Mouse (Mus musculus): ENCODE measurements around the gene Kcnj11. TPM values are rescaled to one million over a fixed set of nuclear protein-coding genes. Genes with fewer than 3 reads are reported as not detected.

The Kcnj11 gene
- polyA plus RNA-seq, 1 experiment from 2014 or later = not detected

DNA sequence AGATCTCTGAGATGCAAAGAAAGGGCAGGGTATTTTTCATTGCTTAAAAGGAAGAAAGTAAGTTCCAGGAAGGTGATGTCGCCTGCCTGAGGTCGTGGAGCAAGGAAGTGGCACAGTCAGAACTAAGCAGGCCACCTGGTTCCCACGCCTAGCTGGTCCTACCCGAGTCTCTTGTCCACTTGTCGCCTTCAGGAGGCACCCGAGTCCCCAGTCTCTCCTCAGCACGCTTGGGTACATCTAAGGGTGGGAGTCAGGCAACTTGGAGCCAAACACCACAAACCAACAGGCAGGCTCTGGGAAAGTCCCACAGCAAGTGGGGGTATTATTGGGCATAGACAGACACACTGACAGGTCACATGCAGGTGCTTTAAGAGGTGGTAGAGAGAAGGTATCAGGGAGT is 30.2 kb upstream of the Kcnj11 start:
- no peak overlapping the region for H3K4me2 ChIP-seq
- ATAC-seq (replicated peaks; ENCODE audit: low FRiP score) = no peak
- 0 out of 2 replicates have a peak, but pooled peaks cover 4% of the 10 kb centered on the region for H3K4me1 ChIP-seq (replicated peaks; ENCODE audit: control insufficient read depth, insufficient read depth, low read length)
- no peaks in the 10 kb centered on the region for H3K36me3 ChIP-seq (ENCODE audit: control insufficient read depth, insufficient read depth, low read length)
- no peak overlapping the region for H3K9ac ChIP-seq (ENCODE audit: low read depth, low read length)
- 59% methylated on average over 7 of the region's 7 CpGs for WGBS
- no peaks in the 10 kb centered on the region for H3K9me3 ChIP-seq (ENCODE audit: control insufficient read depth, low read length)
- H3K27me3 ChIP-seq (replicated peaks; ENCODE audit: control insufficient read depth, insufficient read depth, low read length) = peaks cover 7% of the 10 kb centered on the region
- H3K4me3 ChIP-seq (ENCODE audit: low read depth, low read length) = no peak overlapping the region
- DNase-seq (ENCODE audit: low spot score) = no peak
- no peak overlapping the region for H3K27ac ChIP-seq (ENCODE audit: low read depth, low read length)

DNA sequence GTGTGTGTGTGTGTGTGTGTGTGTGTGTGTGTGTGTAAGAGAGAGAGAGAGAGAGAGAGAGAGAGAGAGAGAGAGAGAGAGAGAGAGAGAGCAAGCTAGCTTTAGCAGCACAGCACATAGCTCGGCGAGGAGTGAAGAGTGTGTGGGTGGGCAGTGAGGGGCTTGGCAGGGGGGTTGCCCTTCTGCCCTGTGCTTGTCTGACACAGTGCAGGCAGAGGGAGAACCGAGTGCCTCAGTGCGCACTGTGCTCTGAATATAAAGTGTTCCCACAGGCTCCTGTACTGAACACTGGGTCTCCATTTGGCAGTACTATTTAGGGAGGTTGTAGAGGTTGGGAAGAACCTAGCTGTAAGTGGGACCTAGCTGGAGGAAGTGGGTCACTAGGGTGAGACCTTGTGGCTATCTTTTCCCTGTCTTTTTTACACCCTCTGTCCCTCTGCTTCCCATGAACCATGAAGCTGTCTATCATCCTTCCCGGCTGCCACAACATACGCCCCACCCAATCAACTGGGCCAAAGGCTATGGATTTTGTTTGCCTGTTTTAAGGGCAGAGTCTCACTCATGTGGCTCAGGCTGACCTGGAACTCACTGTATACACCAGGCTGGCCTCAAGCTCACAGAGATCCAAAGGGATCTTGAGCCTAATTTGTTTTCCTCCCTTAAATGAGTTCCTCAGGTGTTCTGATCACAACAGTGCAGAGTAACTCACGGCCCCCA is 29.1 kb upstream of the Kcnj11 start:
- H3K4me3 ChIP-seq (ENCODE audit: low read depth, low read length) = no peak overlapping the region
- no peaks in the 10 kb centered on the region for H3K36me3 ChIP-seq (ENCODE audit: control insufficient read depth, insufficient read depth, low read length)
- no peak overlapping the region for H3K9ac ChIP-seq (ENCODE audit: low read depth, low read length)
- H3K27ac ChIP-seq (ENCODE audit: low read depth, low read length) = no peak overlapping the region
- H3K4me1 ChIP-seq (replicated peaks; ENCODE audit: control insufficient read depth, insufficient read depth, low read length) = 0 out of 2 replicates have a peak, but pooled peaks cover 4% of the 10 kb centered on the region
- no peak overlapping the region for H3K4me2 ChIP-seq
- no peaks in the 10 kb centered on the region for H3K9me3 ChIP-seq (ENCODE audit: control insufficient read depth, low read length)
- H3K27me3 ChIP-seq (replicated peaks; ENCODE audit: control insufficient read depth, insufficient read depth, low read length) = peaks cover 7% of the 10 kb centered on the region
- WGBS = 48% methylated on average over 7 of the region's 7 CpGs
- no peak for ATAC-seq (replicated peaks; ENCODE audit: low FRiP score)
- no peak for DNase-seq (ENCODE audit: low spot score)

GRCm38 (mm10) chr7:46128196-46128595 is 27.6 kb upstream of the Kcnj11 start:
- Histone ChIP-seq H3K27ac (ENCODE audit: low read depth, low read length) (no peak overlapping the region), H3K4me1 (replicated peaks; ENCODE audit: control insufficient read depth, insufficient read depth, low read length) (no peaks in the 10 kb centered on the region), H3K9me3 (ENCODE audit: control insufficient read depth, low read length) (no peaks in the 10 kb centered on the region), H3K4me2 (no peak overlapping the region), H3K4me3 (ENCODE audit: low read depth, low read length) (no peak overlapping the region), H3K36me3 (ENCODE audit: control insufficient read depth, insufficient read depth, low read length) (no peaks in the 10 kb centered on the region), H3K27me3 (replicated peaks; ENCODE audit: control insufficient read depth, insufficient read depth, low read length) (no peaks in the 10 kb centered on the region; the same call in 1 of the 2 replicates), H3K9ac (ENCODE audit: low read depth, low read length) (no peak overlapping the region)
- ATAC-seq (replicated peaks; ENCODE audit: low FRiP score) = no peak
- no peak for DNase-seq (ENCODE audit: low spot score)
- WGBS = 49% methylated on average over 7 of the region's 7 CpGs

DNA sequence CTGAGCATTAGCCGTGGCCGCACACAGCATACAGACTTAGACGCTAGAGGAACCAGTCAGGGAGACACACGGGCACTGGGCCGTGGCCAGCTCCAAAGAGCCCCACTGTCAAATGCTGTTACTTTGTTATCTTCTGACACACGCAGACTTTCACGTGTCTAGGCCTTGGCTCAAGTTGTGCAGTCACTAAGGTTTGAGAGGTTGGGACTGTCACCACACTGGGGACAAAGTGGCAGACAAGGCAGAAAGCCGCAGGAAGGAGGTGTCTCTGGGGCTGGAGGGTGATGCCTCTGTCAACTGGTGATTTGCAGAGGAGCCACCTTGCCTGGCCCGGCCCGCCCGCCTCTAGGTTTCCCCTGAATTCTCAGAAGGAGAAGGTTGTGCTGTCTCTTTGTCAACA is 24.8 kb upstream of the Kcnj11 start:
- Histone ChIP-seq H3K27me3 (replicated peaks; ENCODE audit: control insufficient read depth, insufficient read depth, low read length) (no peaks in the 10 kb centered on the region), H3K36me3 (ENCODE audit: control insufficient read depth, insufficient read depth, low read length) (no peaks in the 10 kb centered on the region), H3K9ac (ENCODE audit: low read depth, low read length) (no peak overlapping the region), H3K4me3 (ENCODE audit: low read depth, low read length) (no peak overlapping the region), H3K27ac (ENCODE audit: low read depth, low read length) (no peak overlapping the region), H3K9me3 (ENCODE audit: control insufficient read depth, low read length) (no peaks in the 10 kb centered on the region), H3K4me1 (replicated peaks; ENCODE audit: control insufficient read depth, insufficient read depth, low read length) (no peaks in the 10 kb centered on the region), H3K4me2 (no peak overlapping the region)
- WGBS = 75% methylated on average over 11 of the region's 11 CpGs
- DNase-seq (ENCODE audit: low spot score) = no peak
- ATAC-seq (replicated peaks; ENCODE audit: low FRiP score) = no peak

DNA sequence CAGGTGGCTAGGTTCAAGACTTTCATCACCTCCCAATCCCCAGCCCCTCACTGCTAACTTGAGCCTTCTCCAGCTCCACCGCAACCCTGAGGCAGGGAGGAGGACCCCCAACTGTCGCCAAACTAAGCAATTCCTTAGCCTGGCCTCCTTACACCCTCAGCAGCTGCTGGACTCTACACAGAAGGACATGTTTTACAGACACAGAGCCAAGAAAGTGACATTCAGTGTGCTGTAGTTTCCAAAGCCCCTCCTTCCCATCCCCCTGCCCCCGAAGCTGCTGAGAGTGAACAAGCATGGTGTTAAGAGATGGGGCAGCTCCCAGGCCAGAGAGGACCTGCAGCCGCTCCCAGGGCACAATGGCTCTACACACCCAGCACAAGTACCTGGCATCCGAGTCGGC is 23.9 kb upstream of the Kcnj11 start:
- DNase-seq (ENCODE audit: low spot score) = no peak
- Histone ChIP-seq H3K27me3 (replicated peaks; ENCODE audit: control insufficient read depth, insufficient read depth, low read length) (no peaks in the 10 kb centered on the region), H3K36me3 (ENCODE audit: control insufficient read depth, insufficient read depth, low read length) (no peaks in the 10 kb centered on the region), H3K9ac (ENCODE audit: low read depth, low read length) (no peak overlapping the region), H3K9me3 (ENCODE audit: control insufficient read depth, low read length) (no peaks in the 10 kb centered on the region), H3K27ac (ENCODE audit: low read depth, low read length) (no peak overlapping the region), H3K4me1 (replicated peaks; ENCODE audit: control insufficient read depth, insufficient read depth, low read length) (no peaks in the 10 kb centered on the region), H3K4me2 (no peak overlapping the region), H3K4me3 (ENCODE audit: low read depth, low read length) (no peak overlapping the region)
- WGBS = 70% methylated on average over 6 of the region's 6 CpGs
- ATAC-seq (replicated peaks; ENCODE audit: low FRiP score) = no peak

- Histone ChIP-seq H3K9ac (ENCODE audit: low read depth, low read length) (no peak overlapping the region), H3K9me3 (ENCODE audit: control insufficient read depth, low read length) (no peaks in the 10 kb centered on the region), H3K4me3 (ENCODE audit: low read depth, low read length) (no peak overlapping the region), H3K36me3 (ENCODE audit: control insufficient read depth, insufficient read depth, low read length) (no peaks in the 10 kb centered on the region), H3K4me2 (no peak overlapping the region), H3K4me1 (replicated peaks; ENCODE audit: control insufficient read depth, insufficient read depth, low read length) (no peaks in the 10 kb centered on the region), H3K27ac (ENCODE audit: low read depth, low read length) (no peak overlapping the region), H3K27me3 (replicated peaks; ENCODE audit: control insufficient read depth, insufficient read depth, low read length) (no peaks in the 10 kb centered on the region)
- ATAC-seq (replicated peaks; ENCODE audit: low FRiP score) (no peak), DNase-seq (ENCODE audit: low spot score) (no peak)
- 46% methylated on average over 4 of the region's 4 CpGs for WGBS
These were observed 22.4 kb upstream of the Kcnj11 start for GRCm38 (mm10) chr7:46122964-46123363.

- Histone ChIP-seq H3K4me3 (ENCODE audit: low read depth, low read length) (no peak overlapping the region), H3K27ac (ENCODE audit: low read depth, low read length) (no peak overlapping the region), H3K9ac (ENCODE audit: low read depth, low read length) (no peak overlapping the region), H3K4me1 (replicated peaks; ENCODE audit: control insufficient read depth, insufficient read depth, low read length) (no peaks in the 10 kb centered on the region), H3K36me3 (ENCODE audit: control insufficient read depth, insufficient read depth, low read length) (no peaks in the 10 kb centered on the region), H3K27me3 (replicated peaks; ENCODE audit: control insufficient read depth, insufficient read depth, low read length) (no peaks in the 10 kb centered on the region), H3K4me2 (no peak overlapping the region), H3K9me3 (ENCODE audit: control insufficient read depth, low read length) (no peaks in the 10 kb centered on the region)
- DNase-seq (ENCODE audit: low spot score) = no peak
- ATAC-seq (replicated peaks; ENCODE audit: low FRiP score) = no peak
- WGBS = 87% methylated on average over 16 of the region's 16 CpGs
These were observed 16.5 kb upstream of the Kcnj11 start for GRCm38 (mm10) chr7:46117035-46117434.

DNA sequence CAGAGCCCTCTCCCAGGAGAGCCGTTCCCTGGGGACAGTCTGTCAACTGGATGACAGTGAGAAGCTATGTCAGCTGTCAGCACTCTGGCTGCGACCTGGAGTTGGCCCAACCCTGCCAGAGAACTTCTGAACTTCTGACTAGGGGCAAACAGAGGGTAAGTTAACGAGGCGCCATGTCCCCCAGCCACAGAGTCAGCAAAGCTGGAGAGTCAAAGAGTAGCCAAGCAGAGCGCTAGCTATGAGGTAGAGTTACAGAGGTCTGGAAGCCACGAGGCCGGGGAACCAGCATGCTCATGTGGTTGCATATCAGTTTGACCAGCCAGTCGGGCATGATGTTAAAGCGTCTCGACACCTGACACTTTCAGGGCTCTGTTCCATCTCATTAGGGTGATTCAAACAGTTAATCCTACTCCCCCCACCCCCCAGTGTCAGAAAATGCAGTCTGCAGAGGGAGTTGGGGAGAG is 15.6 kb upstream of the Kcnj11 start:
- Histone ChIP-seq H3K27ac (ENCODE audit: low read depth, low read length) (no peak overlapping the region), H3K27me3 (replicated peaks; ENCODE audit: control insufficient read depth, insufficient read depth, low read length) (no peaks in the 10 kb centered on the region), H3K4me3 (ENCODE audit: low read depth, low read length) (no peak overlapping the region), H3K4me2 (no peak overlapping the region), H3K4me1 (replicated peaks; ENCODE audit: control insufficient read depth, insufficient read depth, low read length) (no peaks in the 10 kb centered on the region), H3K9ac (ENCODE audit: low read depth, low read length) (no peak overlapping the region), H3K36me3 (ENCODE audit: control insufficient read depth, insufficient read depth, low read length) (no peaks in the 10 kb centered on the region), H3K9me3 (ENCODE audit: control insufficient read depth, low read length) (no peaks in the 10 kb centered on the region)
- DNase-seq (ENCODE audit: low spot score) (no peak), ATAC-seq (replicated peaks; ENCODE audit: low FRiP score) (no peak)
- WGBS = 51% methylated on average over 10 of the region's 10 CpGs

DNA sequence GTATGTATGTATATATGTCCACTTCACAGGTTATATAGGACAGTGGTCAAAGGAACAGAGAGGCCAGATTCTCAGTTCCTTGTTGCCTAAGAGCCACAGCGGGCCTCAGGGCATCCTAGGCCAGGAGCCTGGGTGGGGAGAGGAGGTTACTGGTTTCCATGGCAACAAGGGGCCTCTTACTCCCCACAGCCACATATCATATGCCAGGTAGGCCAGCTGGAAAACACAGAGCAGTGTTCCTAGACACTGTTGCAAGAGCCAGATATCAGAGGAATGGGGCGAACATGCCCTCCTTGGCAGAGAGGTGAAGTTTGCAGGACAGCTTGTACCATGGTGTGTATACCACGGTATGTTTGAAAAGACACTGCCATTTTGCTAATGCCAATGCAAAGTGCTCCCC is 12.9 kb upstream of the Kcnj11 start:
- Histone ChIP-seq H3K4me3 (ENCODE audit: low read depth, low read length) (no peak overlapping the region), H3K27ac (ENCODE audit: low read depth, low read length) (no peak overlapping the region), H3K9me3 (ENCODE audit: control insufficient read depth, low read length) (no peaks in the 10 kb centered on the region), H3K4me1 (replicated peaks; ENCODE audit: control insufficient read depth, insufficient read depth, low read length) (no peaks in the 10 kb centered on the region), H3K9ac (ENCODE audit: low read depth, low read length) (no peak overlapping the region), H3K27me3 (replicated peaks; ENCODE audit: control insufficient read depth, insufficient read depth, low read length) (no peaks in the 10 kb centered on the region), H3K4me2 (no peak overlapping the region), H3K36me3 (ENCODE audit: control insufficient read depth, insufficient read depth, low read length) (no peaks in the 10 kb centered on the region)
- DNase-seq (ENCODE audit: low spot score) (no peak), ATAC-seq (replicated peaks; ENCODE audit: low FRiP score) (no peak)
- 82% methylated on average over 3 of the region's 3 CpGs for WGBS

Data from liver, embryonic 11.5 days (tissue).